Mouse (Mus musculus): ENCODE results near the gene Hsd11b2.

GRCm38 (mm10) chr8:105475254-105475653 is 43.3 kb upstream of the Hsd11b2 start:
- no peak for TF ChIP-seq CTCF (IDR thresholded peaks at IDR 0.05; ENCODE audit: low read depth)
- TF ChIP-seq EP300 (IDR thresholded peaks at IDR 0.05; ENCODE audit: low read depth): no peak
